Mouse (Mus musculus): Measurements from ENCODE around the gene Hmgxb4. TPM values are rescaled to one million over a fixed set of nuclear protein-coding genes. Genes with fewer than 3 reads are reported as not detected.
A peak's percentile ranks its signal among the peaks of the same experiment; 100 is the strongest.

Gene Hmgxb4
- total RNA-seq, 2 experiments from 2014 or later = 20.6 to 22.0 TPM

- no peak for DNase-seq (ENCODE audit: low spot score in 2 of 2)
- no peak overlapping the region for H3K27ac ChIP-seq
Observed at GRCm38 (mm10) chr8:74990021-74990420, 3.1 kb upstream of the Hmgxb4 start.

GRCm38 (mm10) chr8:74993475-74994451 lies 607 bp downstream of the Hmgxb4 start:
- peak; percentile 8; the same call in 1 of the 2 replicates for TF ChIP-seq CTCF (conservative IDR thresholded peaks at IDR 0.05)
- DNase-seq (ENCODE audit: low spot score in 2 of 2) = peak; percentile 81 to 83
- peak overlapping the region; percentile 79 for H3K4me3 ChIP-seq
- peak overlapping the region; percentile 99 for H3K27ac ChIP-seq

More at GRCm38 (mm10) chr8:74990021-74990420, 3.1 kb upstream of the Hmgxb4 start:
- TF ChIP-seq CTCF (conservative IDR thresholded peaks at IDR 0.05) = no peak
- H3K4me3 ChIP-seq = no peak overlapping the region

GRCm38 (mm10) chr8:74994540-74994939 lies 1.4 kb downstream of the Hmgxb4 start:
- no peak for DNase-seq (ENCODE audit: low spot score in 2 of 2)
- no peak for TF ChIP-seq CTCF (conservative IDR thresholded peaks at IDR 0.05)
- Histone ChIP-seq H3K4me3 (peak overlapping the region; percentile 79), H3K27ac (peak overlapping the region; percentile 99; the same call in 1 of the 2 replicates)

GRCm38 (mm10) chr8:75000431-75000830 lies 7.3 kb downstream of the Hmgxb4 start:
- DNase-seq (ENCODE audit: low spot score in 2 of 2) = no peak
- no peak for TF ChIP-seq CTCF (conservative IDR thresholded peaks at IDR 0.05)
- no peak overlapping the region for H3K4me3 ChIP-seq
- no peak overlapping the region for H3K27ac ChIP-seq

- Histone ChIP-seq H3K4me3 (no peak overlapping the region), H3K27ac (no peak overlapping the region)
- TF ChIP-seq CTCF (conservative IDR thresholded peaks at IDR 0.05) = no peak
- DNase-seq (ENCODE audit: low spot score in 2 of 2) = no peak
Observed at GRCm38 (mm10) chr8:75008826-75009225, 15.7 kb downstream of the Hmgxb4 start.

GRCm38 (mm10) chr8:75013557-75013956 lies 20.4 kb downstream of the Hmgxb4 start:
- TF ChIP-seq CTCF (conservative IDR thresholded peaks at IDR 0.05) = no peak
- no peak overlapping the region for H3K27ac ChIP-seq
- no peak for DNase-seq (ENCODE audit: low spot score in 2 of 2)

GRCm38 (mm10) chr8:75013964-75014363 lies 20.8 kb downstream of the Hmgxb4 start:
- Histone ChIP-seq H3K27ac (no peak overlapping the region), H3K4me3 (no peak overlapping the region)
- no peak for TF ChIP-seq CTCF (conservative IDR thresholded peaks at IDR 0.05)
- DNase-seq (ENCODE audit: low spot score in 2 of 2) = no peak

More at GRCm38 (mm10) chr8:75013557-75013956, 20.4 kb downstream of the Hmgxb4 start:
- H3K4me3 ChIP-seq = no peak overlapping the region

GRCm38 (mm10) chr8:75015981-75016380 lies 22.8 kb downstream of the Hmgxb4 start:
- Histone ChIP-seq H3K27ac (no peak overlapping the region), H3K4me3 (no peak overlapping the region)
- TF ChIP-seq CTCF (conservative IDR thresholded peaks at IDR 0.05) = no peak
- DNase-seq (ENCODE audit: low spot score in 2 of 2) = no peak

GRCm38 (mm10) chr8:75016422-75016821 lies 23.3 kb downstream of the Hmgxb4 start:
- Histone ChIP-seq H3K4me3 (no peak overlapping the region), H3K27ac (no peak overlapping the region)
- no peak for TF ChIP-seq CTCF (conservative IDR thresholded peaks at IDR 0.05)
- DNase-seq (ENCODE audit: low spot score in 2 of 2) = no peak

GRCm38 (mm10) chr8:75018274-75018972 lies 25.3 kb downstream of the Hmgxb4 start:
- Histone ChIP-seq H3K27ac (no peak overlapping the region), H3K4me3 (no peak overlapping the region)
- no peak for TF ChIP-seq CTCF (conservative IDR thresholded peaks at IDR 0.05)
- DNase-seq (ENCODE audit: low spot score in 2 of 2) = no peak

GRCm38 (mm10) chr8:75023660-75024316 lies 30.6 kb downstream of the Hmgxb4 start:
- DNase-seq (ENCODE audit: low spot score in 2 of 2) = no peak
- H3K27ac ChIP-seq = no peak overlapping the region

GRCm38 (mm10) chr8:75025809-75026208 lies 32.7 kb downstream of the Hmgxb4 start:
- TF ChIP-seq CTCF (conservative IDR thresholded peaks at IDR 0.05) = no peak
- Histone ChIP-seq H3K4me3 (no peak overlapping the region), H3K27ac (no peak overlapping the region)
- DNase-seq (ENCODE audit: low spot score in 2 of 2) = no peak

More at GRCm38 (mm10) chr8:75023660-75024316, 30.6 kb downstream of the Hmgxb4 start:
- peak; percentile 52 for TF ChIP-seq CTCF (conservative IDR thresholded peaks at IDR 0.05)
- no peak overlapping the region for H3K4me3 ChIP-seq
